Mouse (Mus musculus): ENCODE data around the gene Kif24.

GRCm38 (mm10) chr4:41504325-41504724, 39.6 kb upstream of the Kif24 start:
- no peak for TF ChIP-seq POLR2A (IDR thresholded peaks at IDR 0.05; ENCODE audit: control insufficient read depth, extremely low read depth, insufficient read depth, low read length, poor library complexity)
- TF ChIP-seq CTCF (IDR thresholded peaks at IDR 0.05; ENCODE audit: borderline replicate concordance, control insufficient read depth, extremely low read depth, insufficient read depth, low read length, poor library complexity) = no peak

All from thymus, adult 2 months (tissue).